Mouse (Mus musculus) intestine, postnatal 0 days (tissue): ENCODE results near the gene Plekhn1. TPM values are rescaled to one million over a fixed set of nuclear protein-coding genes. Genes with fewer than 3 reads are reported as not detected.

Experiments
- ATAC-seq: fragments of 200-750 bp; cut with Nextera tagmentation; 2 replicates; pipeline ENCODE4 v1.8.0; 2017; ENCODE audit warnings: mild to moderate bottlenecking, moderate TSS enrichment, moderate library complexity
- H3K27ac ChIP-seq: fragments of 300-500 bp; sonication (generic); 2 replicates; pipeline ENCODE4 v1.5.1; 2014; ENCODE audit warnings: mild to moderate bottlenecking, low read depth, low read length, moderate library complexity
- H3K27me3 ChIP-seq: fragments of 300-500 bp; sonication (generic); replicated peaks from 2 replicates; pipeline ENCODE4 v1.6.1; 2014; ENCODE audit warnings: low read length, mixed read lengths; ENCODE audit not compliant: control insufficient read depth, insufficient read depth
- H3K36me3 ChIP-seq: fragments of 300-500 bp; sonication (generic); 2 replicates; pipeline ENCODE4 v1.6.1; 2014; ENCODE audit warnings: mild to moderate bottlenecking, moderate library complexity; ENCODE audit not compliant: control insufficient read depth, insufficient read depth
- H3K4me1 ChIP-seq: fragments of 300-500 bp; sonication (generic); replicated peaks from 2 replicates; pipeline ENCODE4 v1.6.1; 2014; ENCODE audit warnings: antibody characterized with exemption, low read length, mixed read lengths; ENCODE audit not compliant: control insufficient read depth, insufficient read depth
- H3K4me2 ChIP-seq: fragments of 300-500 bp; sonication (generic); replicated peaks from 2 replicates; pipeline ENCODE4 v1.6.1; 2014; ENCODE audit warnings: low read depth, mild to moderate bottlenecking, moderate library complexity
- H3K4me3 ChIP-seq: fragments of 300-500 bp; sonication (generic); 2 replicates; pipeline ENCODE4 v1.5.1; 2014; ENCODE audit warnings: low read depth, low read length
- H3K9ac ChIP-seq: fragments of 300-500 bp; sonication (generic); 2 replicates; pipeline ENCODE4 v1.6.1; 2014; ENCODE audit warnings: mild to moderate bottlenecking, low read depth, low read length
- H3K9me3 ChIP-seq: fragments of 300-500 bp; sonication (generic); 2 replicates; pipeline ENCODE4 v1.6.1; 2016; ENCODE audit warnings: mixed run types; ENCODE audit not compliant: control insufficient read depth
- CTCF ChIP-seq: sonication (generic); IDR thresholded peaks from 2 replicates; pipeline ENCODE4 v1.5.1; 2016; ENCODE audit warnings: low read depth, mild to moderate bottlenecking, control low read depth, antibody characterized with exemption, moderate library complexity
- whole genome bisulfite sequencing: fragments of 180-500 bp; shearing (Covaris S2); extraction: QIAGEN DNeasy Blood & Tissue Kit; methylation state at CpG from one replicate; pipeline ENCODE4 v1.1.7; 2014; 5-methylcytosine and 5-hydroxymethylcytosine counted together
- polyA plus RNA-seq: library from polyadenylated mRNA; unstranded; fragments of >200 nt; fragmentation: Nextera tagmentation; extraction: Ambion mirVana; gene quantifications from 2 replicates; pipeline ENCODE4 v1.2.1, GENCODE M21; 2015

The Plekhn1 gene
- polyA plus RNA-seq, 1 experiment from 2014 or later: 8.3 TPM

GRCm38 (mm10) chr4:156195927-156196870, 38.5 kb downstream of the Plekhn1 start:
- Histone ChIP-seq H3K9me3 (no peaks in the 10 kb centered on the region), H3K36me3 (no peaks in the 10 kb centered on the region), H3K27me3 (no peaks in the 10 kb centered on the region), H3K27ac (peak overlapping the region; percentile 97; the same call in 1 of the 2 replicates), H3K4me1 (peaks cover 5% of the 10 kb centered on the region; the same call in 1 of the 2 replicates), H3K4me2 (peak overlapping the region; percentile 98), H3K9ac (peak overlapping the region; percentile 74), H3K4me3 (peak overlapping the region; percentile 83)
- TF ChIP-seq CTCF: no peak
- WGBS: 3% methylated on average over 35 of the region's 35 CpGs
- ATAC-seq: no peak

- Histone ChIP-seq H3K9me3 (no peaks in the 10 kb centered on the region), H3K4me1 (peaks cover 9% of the 10 kb centered on the region), H3K4me2 (no peak overlapping the region), H3K36me3 (peaks cover 7% of the 10 kb centered on the region; the same call in 1 of the 2 replicates), H3K27ac (no peak overlapping the region), H3K27me3 (no peaks in the 10 kb centered on the region), H3K9ac (no peak overlapping the region), H3K4me3 (no peak overlapping the region)
- 51% methylated on average over 6 of the region's 6 CpGs for WGBS
- no peak for TF ChIP-seq CTCF
- ATAC-seq: no peak
Observed at GRCm38 (mm10) chr4:156194346-156194745, 40.3 kb downstream of the Plekhn1 start.

GRCm38 (mm10) chr4:156193906-156194305, 40.8 kb downstream of the Plekhn1 start:
- no peak overlapping the region for H3K4me3 ChIP-seq
- peaks cover 7% of the 10 kb centered on the region; the same call in 1 of the 2 replicates for H3K36me3 ChIP-seq
- H3K27me3 ChIP-seq: no peaks in the 10 kb centered on the region
- no peak for ATAC-seq
- no peak overlapping the region for H3K4me2 ChIP-seq
- H3K9ac ChIP-seq: no peak overlapping the region
- H3K4me1 ChIP-seq: peaks cover 13% of the 10 kb centered on the region
- TF ChIP-seq CTCF: no peak
- H3K27ac ChIP-seq: 0 out of 2 replicates have a peak overlapping the region, but pooled peaks have one; percentile 6
- WGBS: 56% methylated on average over 5 of the region's 5 CpGs
- H3K9me3 ChIP-seq: no peaks in the 10 kb centered on the region

- WGBS: 16% methylated on average over 2 of the region's 2 CpGs
- H3K4me1 ChIP-seq: peaks cover 17% of the 10 kb centered on the region
- no peaks in the 10 kb centered on the region for H3K9me3 ChIP-seq
- TF ChIP-seq CTCF: no peak
- peaks cover 7% of the 10 kb centered on the region; the same call in 1 of the 2 replicates for H3K36me3 ChIP-seq
- no peak overlapping the region for H3K4me2 ChIP-seq
- no peak for ATAC-seq
- no peak overlapping the region for H3K4me3 ChIP-seq
- peak overlapping the region; percentile 6; the same call in 1 of the 2 replicates for H3K27ac ChIP-seq
- H3K27me3 ChIP-seq: no peaks in the 10 kb centered on the region
- H3K9ac ChIP-seq: 0 out of 2 replicates have a peak overlapping the region, but pooled peaks have one; percentile 5
Observed at GRCm38 (mm10) chr4:156193200-156193590, 41.5 kb downstream of the Plekhn1 start.

- no peaks in the 10 kb centered on the region for H3K27me3 ChIP-seq
Observed at GRCm38 (mm10) chr4:156192421-156193199, 42.0 kb downstream of the Plekhn1 start.

More at GRCm38 (mm10) chr4:156192421-156193199, 42.0 kb downstream of the Plekhn1 start:
- H3K27ac ChIP-seq: peak overlapping the region; percentile 85
- peaks cover 7% of the 10 kb centered on the region; the same call in 1 of the 2 replicates for H3K36me3 ChIP-seq
- peak; percentile 74 for ATAC-seq
- peaks cover 17% of the 10 kb centered on the region for H3K4me1 ChIP-seq
- no peak overlapping the region for H3K4me3 ChIP-seq
- 38% methylated on average over 8 of the region's 8 CpGs for WGBS
- TF ChIP-seq CTCF: peak; percentile 32
- no peaks in the 10 kb centered on the region for H3K9me3 ChIP-seq
- peak overlapping the region; percentile 39 for H3K4me2 ChIP-seq
- H3K9ac ChIP-seq: 0 out of 2 replicates have a peak overlapping the region, but pooled peaks have one; percentile 5
